Mouse (Mus musculus) liver, adult 2 months (tissue): Measurements from ENCODE around the gene Mroh7.

Source experiments
- CTCF ChIP-seq: fragments of 200-500 bp; IDR thresholded peaks from 2 replicates; pipeline ENCODE4 v1.5.1; 2011; ENCODE audit warnings: low read depth, low read length, control low read depth
- POLR2A ChIP-seq: fragments of 200-500 bp; IDR thresholded peaks from 2 replicates; pipeline ENCODE4 v1.6.1; 2011; ENCODE audit warnings: low read length, control low read depth; ENCODE audit not compliant: insufficient read depth; ENCODE audit errors: extremely low read depth

DNA sequence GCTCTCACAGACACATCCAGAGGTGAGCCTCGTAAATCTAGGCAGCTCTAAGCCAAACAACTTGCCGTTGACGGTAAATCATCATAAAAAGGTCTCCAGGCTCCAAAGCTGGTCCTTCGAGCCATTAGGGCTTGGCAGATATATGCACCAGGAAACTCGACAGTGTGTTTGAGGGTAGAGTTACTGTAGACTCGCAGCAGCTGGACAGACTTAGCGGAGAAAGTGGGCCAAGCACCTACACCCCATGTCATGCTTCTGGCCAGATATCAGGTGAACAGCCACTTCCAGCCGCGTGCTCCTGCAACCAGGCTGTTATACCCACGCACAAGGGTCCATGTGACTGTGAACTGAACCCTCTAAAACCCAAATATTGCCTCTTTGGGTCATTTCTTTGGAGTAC, 75.0 kb downstream of the Mroh7 start:
- no peak for TF ChIP-seq POLR2A
- TF ChIP-seq CTCF, result no peak
